Mouse (Mus musculus) kidney, postnatal 0 days (tissue): Measurements from ENCODE around the gene Gpr68. TPM values are rescaled to one million over a fixed set of nuclear protein-coding genes. Genes with fewer than 3 reads are reported as not detected.
A peak's percentile ranks its signal among the peaks of the same experiment; 100 is the strongest.

Experiments used
- ATAC-seq: fragments of 200-750 bp; cut with Nextera tagmentation; replicated peaks from 2 replicates; pipeline ENCODE4 v1.8.0; 2017; ENCODE audit warnings: low read depth, moderate number of reproducible peaks, moderate TSS enrichment, moderate library complexity; ENCODE audit not compliant: low FRiP score
- DNase-seq: peaks from one replicate; pipeline ENCODE4 v3.0.0-alpha.2; 2016; ENCODE audit warnings: low spot score
- H3K27ac ChIP-seq: fragments of 300-500 bp; sonication (generic); 2 replicates; pipeline ENCODE4 v1.5.1; 2014; ENCODE audit warnings: mild to moderate bottlenecking
- H3K27me3 ChIP-seq: fragments of 300-500 bp; sonication (generic); 2 replicates; pipeline ENCODE4 v1.6.1; 2014; ENCODE audit warnings: low read length, mixed read lengths; ENCODE audit not compliant: insufficient read depth
- H3K36me3 ChIP-seq: fragments of 300-500 bp; sonication (generic); 2 replicates; pipeline ENCODE4 v1.6.1; 2014; ENCODE audit warnings: low read length, mixed read lengths; ENCODE audit not compliant: insufficient read depth
- H3K4me1 ChIP-seq: fragments of 300-500 bp; sonication (generic); replicated peaks from 2 replicates; pipeline ENCODE4 v1.6.1; 2014; ENCODE audit warnings: antibody characterized with exemption, low read length, mixed read lengths; ENCODE audit not compliant: insufficient read depth
- H3K4me2 ChIP-seq: fragments of 300-500 bp; sonication (generic); 2 replicates; pipeline ENCODE4 v1.6.1; 2014; ENCODE audit warnings: mild to moderate bottlenecking, low read length, moderate library complexity, mixed read lengths
- H3K4me3 ChIP-seq: fragments of 300-500 bp; sonication (generic); replicated peaks from 2 replicates; pipeline ENCODE4 v1.5.1; 2014; ENCODE audit warnings: low read depth, low read length
- H3K9ac ChIP-seq: fragments of 300-500 bp; sonication (generic); 2 replicates; pipeline ENCODE4 v1.6.1; 2014; ENCODE audit warnings: low read depth, low read length
- H3K9me3 ChIP-seq: fragments of 300-500 bp; sonication (generic); replicated peaks from 2 replicates; pipeline ENCODE4 v1.6.1; 2016; ENCODE audit warnings: low read length, inconsistent platforms, mixed read lengths
- CTCF ChIP-seq: IDR thresholded peaks from 2 replicates; pipeline ENCODE4 v1.5.1; 2016; ENCODE audit warnings: antibody characterized with exemption, low read depth, mild to moderate bottlenecking, moderate library complexity
- WGBS: fragments of 180-500 bp; shearing (Covaris S2); extraction: QIAGEN DNeasy Blood & Tissue Kit; methylation state at CpG from one replicate; pipeline ENCODE4 v1.1.7; 2014; 5-methylcytosine and 5-hydroxymethylcytosine counted together
- polyA plus RNA-seq: library from polyadenylated mRNA; unstranded; fragments of >200 nt; fragmentation: Nextera tagmentation; extraction: Ambion mirVana; gene quantifications from 2 replicates; pipeline ENCODE4 v1.2.1, GENCODE M21; 2015

The Gpr68 gene
- polyA plus RNA-seq, 1 experiment from 2014 or later: 0.36 TPM

DNA sequence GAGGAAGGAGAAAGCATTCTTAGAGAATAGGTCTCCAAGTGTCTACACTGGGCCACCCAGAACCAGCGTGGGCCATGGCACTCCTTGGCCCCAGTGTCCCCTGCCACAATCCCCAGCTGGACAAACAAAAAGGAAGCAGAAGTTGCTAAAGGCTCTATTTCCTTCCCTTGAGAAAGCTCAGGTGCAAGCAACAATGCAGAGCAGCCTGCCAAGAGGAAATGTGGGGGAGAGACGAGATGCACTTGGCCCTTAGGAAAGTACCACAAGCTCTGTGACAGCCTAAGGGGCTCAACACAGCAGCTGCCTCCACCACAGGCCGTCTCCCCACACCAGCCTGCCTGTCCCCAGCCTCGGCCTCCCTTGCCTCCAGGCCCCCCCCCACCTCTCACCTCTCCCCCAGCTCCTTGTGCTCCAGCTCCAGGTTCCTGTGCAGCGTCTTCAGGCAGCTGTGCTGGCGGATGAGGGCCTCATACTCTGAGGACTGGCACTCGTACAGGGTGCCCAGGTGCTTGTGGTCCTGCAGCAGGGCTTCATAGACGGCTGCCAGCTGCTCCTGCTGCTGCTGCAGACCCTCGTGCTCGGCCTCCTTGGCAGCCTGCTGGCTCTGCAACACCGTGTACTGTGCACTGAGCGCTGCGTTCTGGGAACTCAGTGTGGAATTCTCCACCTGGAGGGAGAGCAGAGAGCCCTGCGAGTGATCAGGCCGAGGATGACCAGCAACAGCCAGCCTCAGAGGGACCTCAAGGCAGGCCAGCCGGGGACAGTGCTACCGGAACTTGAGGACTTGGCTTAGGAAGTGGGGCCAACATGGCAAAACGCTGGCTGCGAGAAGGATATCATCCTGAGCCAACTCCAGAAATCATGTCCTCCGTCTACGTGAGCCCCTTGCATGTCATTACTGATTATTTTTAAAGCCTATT is 29.7 kb upstream of the Gpr68 start:
- DNase-seq: peak; percentile 67
- Histone ChIP-seq H3K9me3 (no peaks in the 10 kb centered on the region), H3K4me2 (no peak overlapping the region), H3K9ac (no peak overlapping the region), H3K36me3 (peaks cover 22% of the 10 kb centered on the region), H3K27ac (0 out of 2 replicates have a peak overlapping the region, but pooled peaks have one; percentile 19), H3K4me1 (no peaks in the 10 kb centered on the region), H3K4me3 (no peak overlapping the region), H3K27me3 (no peaks in the 10 kb centered on the region)
- 47% methylated on average over 21 of the region's 21 CpGs for WGBS
- no peak for TF ChIP-seq CTCF
- ATAC-seq: no peak; the same call in 1 of the 2 replicates

DNA sequence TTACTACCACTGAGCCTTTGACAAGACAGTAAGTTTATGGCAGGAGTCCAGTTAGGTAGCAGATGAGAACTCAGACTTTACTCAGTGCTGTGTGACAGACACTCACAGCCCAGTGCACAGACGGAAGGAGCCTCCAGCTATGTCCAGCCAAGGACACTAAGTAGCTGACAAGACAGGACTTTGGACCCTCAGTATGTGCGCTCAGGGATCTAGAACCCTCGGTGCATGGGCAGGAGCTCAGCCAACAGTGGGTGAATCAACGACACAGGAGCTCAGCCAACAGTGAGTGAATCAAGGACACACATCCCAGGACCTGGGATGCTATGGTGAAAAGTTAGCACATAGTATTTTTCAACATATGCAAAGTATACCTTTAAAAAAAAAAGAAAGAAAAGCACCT is 28.7 kb upstream of the Gpr68 start:
- 72% methylated on average over 4 of the region's 4 CpGs for WGBS
- peak; percentile 75; the same call in 1 of the 2 replicates for ATAC-seq

DNA sequence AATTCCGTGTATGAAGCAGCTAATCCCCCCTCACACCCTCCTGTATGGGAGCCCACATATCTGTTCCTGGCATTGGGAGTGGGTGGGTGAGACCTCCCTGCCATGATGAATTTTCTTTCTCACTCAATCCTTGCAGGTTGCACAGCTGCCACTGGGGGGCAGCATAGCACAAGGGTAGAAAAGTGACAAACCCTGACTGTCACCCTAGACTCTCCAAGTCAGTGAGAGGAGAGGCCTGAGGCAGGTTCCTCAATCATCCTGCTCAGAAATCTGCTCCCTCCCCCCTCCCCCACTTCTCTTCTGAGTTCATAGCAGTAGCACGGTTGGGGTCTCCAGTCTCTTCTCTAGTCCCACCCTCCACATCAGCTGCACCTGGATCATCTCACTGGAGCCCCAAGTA is 28.1 kb upstream of the Gpr68 start:
- Histone ChIP-seq H3K27ac (no peak overlapping the region), H3K4me3 (no peak overlapping the region), H3K36me3 (peaks cover 28% of the 10 kb centered on the region), H3K9me3 (no peaks in the 10 kb centered on the region), H3K27me3 (no peaks in the 10 kb centered on the region), H3K4me1 (no peaks in the 10 kb centered on the region), H3K4me2 (no peak overlapping the region), H3K9ac (no peak overlapping the region)
- DNase-seq: peak; percentile 70
- WGBS: 11% methylated on average over 2 of the region's 2 CpGs
- TF ChIP-seq CTCF: peak; percentile 87
- peak; percentile 27 for ATAC-seq

More for the DNA sequence above, 28.7 kb upstream of the Gpr68 start:
- no peak for TF ChIP-seq CTCF
- no peak overlapping the region for H3K27ac ChIP-seq
- no peaks in the 10 kb centered on the region for H3K4me1 ChIP-seq
- no peak overlapping the region for H3K4me3 ChIP-seq
- H3K27me3 ChIP-seq: no peaks in the 10 kb centered on the region
- H3K9me3 ChIP-seq: no peaks in the 10 kb centered on the region
- H3K4me2 ChIP-seq: no peak overlapping the region
- no peak overlapping the region for H3K9ac ChIP-seq
- H3K36me3 ChIP-seq: peaks cover 24% of the 10 kb centered on the region
- DNase-seq: no peak

DNA sequence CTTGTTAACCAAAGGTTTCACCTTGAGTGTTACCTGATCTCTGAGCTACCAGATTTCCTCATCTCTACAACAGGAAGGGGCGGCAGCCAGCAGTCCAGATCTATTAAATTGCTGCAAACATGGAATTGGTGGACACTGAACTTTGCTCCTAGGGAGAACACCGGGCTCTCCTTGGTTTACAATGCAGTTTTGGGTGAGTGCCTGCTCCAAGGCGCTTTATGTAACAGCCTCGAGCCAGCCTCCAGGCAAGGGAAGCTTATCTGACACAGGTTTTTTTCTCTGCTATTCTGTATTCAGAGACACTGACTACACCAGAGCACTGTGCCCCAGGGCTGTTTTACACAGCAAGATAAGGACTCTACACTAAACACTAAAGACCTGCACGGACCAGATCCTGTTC is 26.8 kb upstream of the Gpr68 start:
- Histone ChIP-seq H3K36me3 (0 out of 2 replicates have a peak, but pooled peaks cover 19% of the 10 kb centered on the region), H3K27me3 (no peaks in the 10 kb centered on the region), H3K4me3 (no peak overlapping the region), H3K9ac (no peak overlapping the region), H3K4me1 (no peaks in the 10 kb centered on the region), H3K4me2 (no peak overlapping the region), H3K27ac (no peak overlapping the region), H3K9me3 (no peaks in the 10 kb centered on the region)
- DNase-seq: no peak
- no peak for TF ChIP-seq CTCF
- WGBS: 83% methylated on average over 5 of the region's 5 CpGs
- no peak for ATAC-seq

DNA sequence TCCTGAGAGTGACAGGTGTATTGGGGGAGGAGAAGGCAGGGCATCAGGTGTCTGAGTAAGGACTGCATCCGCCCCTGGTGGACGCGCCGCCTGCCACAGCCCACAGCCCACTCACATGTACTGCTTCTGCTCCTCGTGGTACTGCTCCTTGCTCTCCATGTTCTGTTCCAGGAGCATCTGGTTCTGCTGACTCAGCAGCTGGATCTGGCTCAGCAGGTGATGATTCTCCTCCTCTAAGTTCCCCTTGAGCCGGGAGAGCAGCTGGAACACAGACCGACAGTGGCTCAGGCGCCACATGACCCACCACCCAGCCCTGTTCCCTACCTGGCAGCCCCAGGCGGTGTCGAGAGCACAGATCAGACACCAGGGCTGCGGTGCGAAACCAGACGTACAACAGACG is 23.7 kb upstream of the Gpr68 start:
- Histone ChIP-seq H3K4me1 (no peaks in the 10 kb centered on the region), H3K9me3 (no peaks in the 10 kb centered on the region), H3K4me3 (no peak overlapping the region), H3K9ac (no peak overlapping the region), H3K27ac (no peak overlapping the region), H3K36me3 (peaks cover 20% of the 10 kb centered on the region; the same call in 1 of the 2 replicates), H3K4me2 (no peak overlapping the region), H3K27me3 (no peaks in the 10 kb centered on the region)
- ATAC-seq: no peak
- DNase-seq: no peak
- TF ChIP-seq CTCF: no peak
- 94% methylated on average over 14 of the region's 14 CpGs for WGBS

DNA sequence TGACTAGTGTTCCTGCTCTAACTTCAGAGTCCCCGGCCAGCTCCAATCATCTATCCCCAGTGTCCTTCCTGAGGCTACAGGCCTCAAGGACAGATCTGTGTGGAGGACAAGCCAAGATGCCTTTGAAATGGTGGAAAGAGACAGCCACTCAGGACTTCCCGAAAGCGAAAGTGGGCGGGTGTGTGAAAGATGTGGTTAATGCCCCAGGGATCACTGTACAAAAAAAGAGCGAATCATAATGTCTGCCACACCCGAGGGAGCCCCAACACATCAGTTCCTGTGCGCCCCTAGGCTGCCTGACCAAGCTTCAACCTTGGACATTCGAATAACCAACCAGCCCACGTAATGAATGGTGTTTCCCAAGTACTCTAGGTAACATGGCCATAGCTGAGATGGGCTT is 20.3 kb upstream of the Gpr68 start:
- no peaks in the 10 kb centered on the region for H3K9me3 ChIP-seq
- H3K4me1 ChIP-seq: no peaks in the 10 kb centered on the region
- no peak overlapping the region for H3K4me2 ChIP-seq
- TF ChIP-seq CTCF: no peak
- peaks cover 23% of the 10 kb centered on the region; the same call in 1 of the 2 replicates for H3K36me3 ChIP-seq
- no peak overlapping the region for H3K4me3 ChIP-seq
- no peak overlapping the region for H3K27ac ChIP-seq
- no peaks in the 10 kb centered on the region for H3K27me3 ChIP-seq
- WGBS: 87% methylated on average over 9 of the region's 9 CpGs
- ATAC-seq: no peak
- DNase-seq: no peak
- H3K9ac ChIP-seq: no peak overlapping the region
